Mouse (Mus musculus): Measurements from ENCODE around the gene Trak1.

DNA sequence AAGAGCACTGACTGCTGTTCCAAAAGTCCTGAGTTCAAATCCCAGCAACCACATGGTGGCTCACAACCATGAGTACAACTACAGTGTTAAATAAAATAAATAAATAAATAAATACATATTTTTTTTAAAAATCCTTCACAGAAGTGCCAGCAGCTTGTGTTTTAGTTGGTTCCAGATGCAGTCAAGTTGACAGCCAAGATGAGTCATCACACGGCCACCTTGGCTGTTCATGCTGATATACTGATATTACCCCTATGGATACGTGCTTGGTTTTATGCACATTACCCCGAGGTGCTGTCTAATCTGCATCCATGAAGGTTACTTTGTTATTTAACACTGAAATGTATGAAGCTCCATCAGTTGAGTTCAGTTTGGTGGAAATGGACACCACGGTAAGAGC lies 214.6 kb downstream of the Trak1 start:
- no peak for TF ChIP-seq ZNF384 (IDR thresholded peaks at IDR 0.05; ENCODE audit: low read depth, low read length)
- no peak for TF ChIP-seq MAFK (IDR thresholded peaks at IDR 0.05; ENCODE audit: insufficient read depth, low read depth, low read length)
- TF ChIP-seq ZC3H11A (IDR thresholded peaks at IDR 0.05; ENCODE audit: borderline replicate concordance, low read depth, low read length): no peak

All from ES-E14 (cell line).